Mouse (Mus musculus): ENCODE results near the gene Fbxw2.
"Not testable (repeated sequence)": the region's sequence is repeated elsewhere in the genome, so short reads cannot be mapped to it uniquely, and the experiment has no call there.

The Fbxw2 gene

DNA sequence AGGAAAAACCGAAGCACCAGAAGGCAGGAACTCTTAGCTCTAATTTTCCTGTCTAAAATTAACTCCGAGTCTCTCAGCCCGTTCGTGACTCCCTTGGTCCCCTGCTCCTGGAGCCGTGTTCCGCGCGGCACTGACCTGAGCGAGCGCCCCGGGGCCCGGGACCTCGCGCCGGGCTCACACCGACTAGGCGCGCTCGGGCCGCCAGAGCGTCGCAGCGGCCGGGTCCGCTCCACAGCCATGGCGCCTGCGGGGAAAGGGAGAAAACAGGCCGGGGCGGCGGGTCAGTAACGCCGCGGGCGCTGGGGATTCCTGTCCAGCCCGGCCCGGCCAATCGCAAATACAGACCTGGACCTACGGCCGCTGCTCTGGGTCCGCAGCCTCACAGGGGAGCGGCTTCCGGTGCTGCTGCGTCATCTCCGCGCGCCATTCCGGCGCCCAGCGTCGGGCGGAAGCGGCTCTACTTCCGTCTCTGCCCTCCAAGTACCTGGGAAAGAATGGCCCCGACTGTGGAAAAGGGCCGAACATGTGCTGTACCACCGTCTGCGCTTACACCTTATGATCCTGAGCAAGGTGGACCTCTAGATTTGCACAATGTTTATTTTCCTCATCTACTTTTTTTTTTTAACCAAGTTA, at the start of gene Fbxw2:
Gene Fbxw2 (minus strand): TSS at position 485 of the 633 bp plus-strand sequence.
- peak; percentile 94 to 96 for DNase-seq

DNA sequence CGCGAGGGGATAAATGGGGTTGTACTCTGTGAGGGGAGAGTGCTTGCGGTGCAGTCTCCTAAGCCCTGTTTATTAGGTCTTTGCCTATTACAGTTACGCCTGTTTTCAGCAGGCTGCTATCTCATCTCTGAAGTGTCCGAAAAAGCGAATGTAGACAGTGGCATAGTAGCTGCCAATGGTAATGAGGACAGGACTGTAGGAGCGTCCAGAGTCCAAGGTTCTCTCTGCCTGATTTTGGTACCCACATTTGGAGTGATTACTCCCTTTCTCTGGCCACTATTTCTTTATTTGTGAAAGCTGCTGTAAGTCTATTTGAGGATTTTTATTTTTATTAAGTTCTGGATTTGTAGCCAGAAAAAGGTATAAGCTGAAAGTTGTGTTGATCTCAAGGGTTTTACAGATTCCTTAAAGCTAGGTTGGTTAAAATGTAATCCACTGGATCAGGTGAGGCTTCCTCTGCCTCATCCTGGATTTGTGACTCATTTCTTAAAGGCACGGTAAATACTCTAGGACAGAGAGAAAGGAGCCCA, 48.8 kb upstream of the Fbxw2 start, which contains the start of gene Psmd5:
Gene Psmd5 (minus strand): TSS at position 153 of the 530 bp plus-strand sequence.
- DNase-seq = no peak

DNA sequence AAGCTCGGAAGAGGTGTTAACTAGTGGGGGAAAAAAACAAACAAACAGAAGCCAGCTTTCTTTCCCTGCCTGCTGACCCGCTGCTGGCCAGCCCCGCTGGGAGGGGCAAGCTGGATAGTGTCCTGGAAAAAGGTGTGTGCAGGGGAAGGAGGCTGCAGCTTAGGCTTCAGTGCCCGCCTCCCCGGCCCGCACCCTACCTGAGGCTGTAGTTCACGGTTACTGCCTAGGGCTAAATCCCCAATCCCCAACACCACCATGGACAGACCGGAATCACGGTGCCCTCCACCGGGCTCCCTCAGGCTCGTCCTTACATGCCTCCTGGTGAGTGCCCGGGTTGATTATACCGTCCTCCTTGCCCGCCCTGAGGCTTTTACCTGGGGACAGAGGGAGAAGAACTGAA, 48.2 kb upstream of the Fbxw2 start, which contains the start of gene Cutal:
Gene Cutal (plus strand): TSS at position 126 of the 400 bp plus-strand sequence.
- peak; percentile 51 to 69 for DNase-seq

- peak; percentile 95 to 97 for DNase-seq
These were observed 44.7 kb upstream of the Fbxw2 start for GRCm38 (mm10) chr2:34870520-34871474.

- no peak for DNase-seq
These were observed 43.6 kb upstream of the Fbxw2 start for GRCm38 (mm10) chr2:34869680-34870079.

GRCm38 (mm10) chr2:34857728-34858127, 31.6 kb upstream of the Fbxw2 start:
- no peak for DNase-seq

DNA sequence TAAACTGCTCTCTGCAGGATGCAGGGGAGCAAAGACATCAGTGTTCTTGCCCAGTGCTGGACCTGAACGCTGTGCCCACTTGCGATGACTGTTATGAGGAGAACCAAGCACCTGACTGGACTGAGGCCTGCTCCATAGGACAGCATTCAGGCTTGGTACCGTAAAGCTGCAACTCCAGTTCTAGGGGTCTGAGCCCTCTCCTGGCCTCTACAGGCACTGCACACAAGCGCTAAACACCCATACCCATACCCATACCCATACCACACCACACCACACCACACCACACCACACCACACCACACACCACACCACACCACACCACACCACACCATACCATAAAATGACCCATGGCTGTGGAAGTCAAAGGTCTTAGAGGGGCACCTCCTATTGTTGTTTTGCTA, 29.2 kb upstream of the Fbxw2 start:
- DNase-seq = no peak

DNA sequence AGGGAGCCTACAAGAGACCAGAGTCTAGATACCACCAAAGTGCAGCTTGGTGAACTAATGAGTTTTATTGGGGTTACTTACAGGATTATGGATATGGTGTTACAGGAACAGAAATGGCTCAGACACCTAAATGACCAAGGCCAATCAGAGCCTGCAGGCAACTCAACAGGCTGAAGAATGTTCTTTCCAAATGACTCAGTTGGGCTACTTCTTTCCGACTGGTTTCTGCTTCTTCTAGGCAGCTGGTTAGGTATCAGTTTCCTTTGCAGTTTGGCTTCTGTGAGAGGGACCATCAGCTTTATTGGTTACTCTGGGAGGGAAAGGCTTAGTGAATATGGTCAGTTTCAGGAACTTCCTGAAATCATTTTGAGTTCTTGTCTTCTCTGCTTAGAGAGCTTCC, 21.6 kb upstream of the Fbxw2 start:
- DNase-seq = no peak

- peak; percentile 73 to 82 for DNase-seq
These were observed 17.3 kb upstream of the Fbxw2 start for GRCm38 (mm10) chr2:34843211-34843939.

GRCm38 (mm10) chr2:34841706-34842105, 15.6 kb upstream of the Fbxw2 start:
- no peak for DNase-seq

GRCm38 (mm10) chr2:34840143-34840542, 14.0 kb upstream of the Fbxw2 start:
- not testable (repeated sequence) for DNase-seq

GRCm38 (mm10) chr2:34835669-34836068, 9.6 kb upstream of the Fbxw2 start:
- no peak for DNase-seq

GRCm38 (mm10) chr2:34833624-34834023, 7.5 kb upstream of the Fbxw2 start:
- DNase-seq = no peak

- DNase-seq = not testable (repeated sequence)
These were observed 6.8 kb upstream of the Fbxw2 start, which contains the start of gene Gm34653 for GRCm38 (mm10) chr2:34832766-34833457. Gene Gm34653 (plus strand): TSS chr2:34833007.

DNA sequence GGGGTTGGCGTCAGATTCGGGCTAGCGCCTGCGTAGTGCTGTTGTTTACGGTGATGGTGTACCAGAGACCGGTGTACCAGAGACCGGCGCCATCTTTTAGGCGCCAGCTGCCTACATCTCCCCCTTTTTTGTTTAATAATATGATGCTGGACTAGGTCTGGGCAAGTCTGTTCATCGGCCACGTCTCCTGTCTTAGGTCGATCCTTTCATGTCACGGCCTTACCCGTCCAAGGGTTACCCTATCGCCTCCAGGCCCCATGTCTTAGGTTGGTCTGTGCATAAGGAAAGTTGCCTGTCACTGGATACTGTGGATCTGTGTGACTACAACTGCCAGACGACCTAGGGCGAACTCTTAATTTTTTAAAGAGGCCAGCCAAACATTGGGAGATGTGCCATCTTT, 4.0 kb upstream of the Fbxw2 start:
- DNase-seq = not testable (repeated sequence)

DNA sequence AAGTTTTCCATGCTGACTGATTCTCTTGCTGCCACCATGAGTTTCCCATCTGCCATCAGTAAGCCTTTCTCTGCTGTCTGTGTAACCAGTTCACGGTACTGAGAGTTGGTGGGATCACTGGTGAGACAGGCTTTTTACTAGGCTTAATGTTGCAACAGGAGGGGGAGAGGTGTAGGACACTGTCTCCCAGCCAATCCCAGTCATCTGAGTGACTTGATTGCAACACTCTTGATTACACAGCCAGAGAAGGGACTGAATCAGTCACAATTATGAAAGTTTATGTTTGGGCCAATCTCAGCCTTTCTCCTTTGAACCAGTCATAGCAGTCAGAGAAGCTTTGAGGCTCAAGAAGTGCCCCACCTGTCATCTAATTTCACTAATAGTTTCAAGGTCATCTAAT, 1.9 kb upstream of the Fbxw2 start:
- DNase-seq = no peak

DNA sequence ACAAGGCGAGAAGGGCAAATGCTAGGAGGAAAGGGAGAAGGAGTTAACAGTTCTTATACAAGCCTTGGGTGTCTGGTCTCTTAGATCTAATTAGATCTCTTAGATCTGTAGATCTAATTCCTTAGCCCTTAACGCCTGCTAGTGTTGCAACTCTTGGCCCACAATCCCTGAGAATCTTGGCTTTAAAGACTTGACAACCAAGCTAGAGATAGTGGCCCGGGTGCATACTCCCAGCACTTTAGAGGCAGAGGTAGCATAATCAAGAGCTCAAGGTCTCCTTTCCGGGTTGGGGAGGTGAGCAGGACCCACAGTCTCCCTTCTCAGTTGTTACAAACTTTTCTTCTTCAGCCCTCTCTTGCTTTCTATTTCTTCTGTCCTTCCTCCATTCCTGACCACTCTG, 1.5 kb upstream of the Fbxw2 start:
- DNase-seq = no peak

- DNase-seq = no peak
These were observed 535 bp upstream of the Fbxw2 start for GRCm38 (mm10) chr2:34826460-34827231.

DNA sequence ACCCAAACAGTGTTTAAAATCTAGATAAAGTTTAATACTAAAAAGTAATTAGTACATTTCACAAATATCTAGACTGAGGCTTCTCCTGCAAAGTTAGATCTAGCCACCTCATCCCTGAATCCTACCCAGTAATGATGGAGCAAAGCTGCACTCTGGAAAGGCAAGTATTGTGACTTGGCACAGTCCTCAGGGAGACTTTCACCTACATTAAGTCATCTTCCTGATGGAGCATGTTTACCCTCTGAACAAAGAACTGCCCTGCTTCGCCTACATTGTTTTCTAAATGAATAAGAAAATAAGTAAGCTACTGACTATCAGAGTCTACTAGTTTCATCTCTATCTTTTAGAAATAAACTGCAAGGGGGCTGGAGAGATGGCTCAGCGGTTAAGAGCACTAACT, 7.6 kb downstream of the Fbxw2 start:
- no peak for DNase-seq

DNA sequence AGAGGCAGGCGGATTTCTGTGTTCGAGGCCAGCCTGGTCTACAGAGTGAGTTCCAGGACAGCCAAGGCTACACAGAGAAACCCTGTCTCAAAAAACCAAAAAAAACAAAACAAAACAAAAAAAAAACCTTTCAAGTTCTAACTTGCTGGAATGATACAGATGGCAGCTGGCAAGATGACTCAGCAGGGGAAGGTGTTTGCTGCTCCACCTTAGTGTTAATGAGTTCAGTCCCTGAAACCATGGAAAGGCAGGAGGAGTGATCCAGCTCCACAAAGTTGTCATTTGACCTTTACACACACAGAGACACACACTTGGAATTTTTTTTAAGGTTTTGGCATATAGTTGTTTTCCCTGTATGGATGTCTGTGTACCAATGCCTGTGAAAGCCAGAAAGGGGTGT, 10.2 kb downstream of the Fbxw2 start:
- not testable (repeated sequence) for DNase-seq

GRCm38 (mm10) chr2:34812706-34813105, 13.4 kb downstream of the Fbxw2 start:
- no peak for DNase-seq
